Mouse (Mus musculus): Measurements from ENCODE around the gene Mybph.
"Not testable (repeated sequence)": the region's sequence is repeated elsewhere in the genome, so short reads cannot be mapped to it uniquely, and the experiment has no call there.

The Mybph gene

GRCm38 (mm10) chr1:134232326-134232725, 39.1 kb downstream of the Mybph start:
- in situ Hi-C loops (cut with MboI, MseI): no loop called here

GRCm38 (mm10) chr1:134232778-134233531, 39.7 kb downstream of the Mybph start:
- in situ Hi-C loops (cut with MboI, MseI): no loop called here

GRCm38 (mm10) chr1:134233681-134234454, 40.6 kb downstream of the Mybph start:
- in situ Hi-C loops (cut with MboI, MseI): no loop called here

GRCm38 (mm10) chr1:134234455-134235390, 41.5 kb downstream of the Mybph start:
- in situ Hi-C loops (cut with MboI, MseI): no loop called here

GRCm38 (mm10) chr1:134235391-134235921, 42.2 kb downstream of the Mybph start, which contains the start of gene Adora1:
Adora1 (minus strand) TSS chr1:134235431.
- in situ Hi-C loops (cut with MboI, MseI): no loop called here

- in situ Hi-C loops (cut with MboI, MseI): no loop called here
Observed at GRCm38 (mm10) chr1:134236142-134236541, 42.9 kb downstream of the Mybph start.

- in situ Hi-C loops (cut with MboI, MseI): no loop called here
Observed at GRCm38 (mm10) chr1:134237438-134237837, 44.2 kb downstream of the Mybph start.

- in situ Hi-C loops (cut with MboI, MseI): loop anchor here (5.0 kb wide), 1 partner anchor 88 kb away; no protein-coding TSS in a partner anchor
Observed at GRCm38 (mm10) chr1:134240701-134241100, 47.5 kb downstream of the Mybph start.

- in situ Hi-C loops (cut with MboI, MseI): loop anchor here (5.0 kb wide), 1 partner anchor 89 kb away; no protein-coding TSS in a partner anchor
Observed at GRCm38 (mm10) chr1:134241298-134241697, 48.0 kb downstream of the Mybph start.

GRCm38 (mm10) chr1:134242286-134242685, 49.0 kb downstream of the Mybph start:
- in situ Hi-C loops (cut with MboI, MseI): loop anchor here (5.0 kb wide), 1 partner anchor 90 kb away; no protein-coding TSS in a partner anchor

GRCm38 (mm10) chr1:134243505-134243904, 50.3 kb downstream of the Mybph start:
- in situ Hi-C loops (cut with MboI, MseI): loop anchor here (5.0 kb wide), 1 partner anchor 91 kb away; no protein-coding TSS in a partner anchor

GRCm38 (mm10) chr1:134243948-134244914, 51.0 kb downstream of the Mybph start:
- in situ Hi-C loops (cut with MboI, MseI): loop anchor here (5.0 kb wide), 1 partner anchor 92 kb away; no protein-coding TSS in a partner anchor

GRCm38 (mm10) chr1:134245004-134245717, 51.9 kb downstream of the Mybph start:
- in situ Hi-C loops (cut with MboI, MseI): no loop called here

GRCm38 (mm10) chr1:134246590-134246989, 53.3 kb downstream of the Mybph start:
- in situ Hi-C loops (cut with MboI, MseI): no loop called here

- in situ Hi-C loops (cut with MboI, MseI): not testable (repeated sequence)
Observed at GRCm38 (mm10) chr1:134249681-134250080, 56.4 kb downstream of the Mybph start.

Measured in regulatory T cell (primary cell).